Mouse (Mus musculus) neural tube, embryonic 12.5 days (tissue): Measurements from ENCODE around the gene Dgcr6. TPM values are rescaled to one million over a fixed set of nuclear protein-coding genes. Genes with fewer than 3 reads are reported as not detected.

Source experiments
- ATAC-seq: fragments of 200-750 bp; cut with Nextera tagmentation; 2 replicates; pipeline ENCODE4 v1.8.0; 2017; ENCODE audit warnings: low read depth, mild to moderate bottlenecking, moderate TSS enrichment, moderate library complexity; ENCODE audit not compliant: low FRiP score
- H3K27ac ChIP-seq: fragments of 300-500 bp; sonication (generic); 2 replicates; pipeline ENCODE4 v1.5.1; 2016
- H3K27me3 ChIP-seq: fragments of 300-500 bp; sonication (generic); replicated peaks from 2 replicates; pipeline ENCODE4 v1.6.1; 2016; ENCODE audit warnings: mild to moderate bottlenecking
- H3K36me3 ChIP-seq: fragments of 300-500 bp; sonication (generic); 2 replicates; pipeline ENCODE4 v1.6.1; 2016; ENCODE audit warnings: mild to moderate bottlenecking
- H3K4me1 ChIP-seq: fragments of 300-500 bp; sonication (generic); 2 replicates; pipeline ENCODE4 v1.6.1; 2016
- H3K4me2 ChIP-seq: fragments of 300-500 bp; sonication (generic); replicated peaks from 2 replicates; pipeline ENCODE4 v1.6.1; 2016; ENCODE audit warnings: mild to moderate bottlenecking
- H3K4me3 ChIP-seq: fragments of 300-500 bp; sonication (generic); 2 replicates; pipeline ENCODE4 v1.5.1; 2016
- H3K9ac ChIP-seq: fragments of 300-500 bp; sonication (generic); 2 replicates; pipeline ENCODE4 v1.6.1; 2016; ENCODE audit warnings: mild to moderate bottlenecking
- H3K9me3 ChIP-seq: fragments of 300-500 bp; sonication (generic); 2 replicates; pipeline ENCODE4 v1.6.1; 2016; ENCODE audit warnings: mild to moderate bottlenecking
- WGBS: fragments of 180-500 bp; shearing (Covaris S2); methylation state at CpG from one replicate; pipeline ENCODE4 v1.1.7; 2016; 5-methylcytosine and 5-hydroxymethylcytosine counted together
- polyA plus RNA-seq: library from polyadenylated mRNA; unstranded; fragments of >200 nt; fragmentation: Nextera tagmentation; extraction: Ambion mirVana; gene quantifications from 2 replicates; pipeline ENCODE4 v1.2.1, GENCODE M21; 2016

The Dgcr6 gene
- polyA plus RNA-seq, 1 experiment from 2014 or later, result 162 TPM

DNA sequence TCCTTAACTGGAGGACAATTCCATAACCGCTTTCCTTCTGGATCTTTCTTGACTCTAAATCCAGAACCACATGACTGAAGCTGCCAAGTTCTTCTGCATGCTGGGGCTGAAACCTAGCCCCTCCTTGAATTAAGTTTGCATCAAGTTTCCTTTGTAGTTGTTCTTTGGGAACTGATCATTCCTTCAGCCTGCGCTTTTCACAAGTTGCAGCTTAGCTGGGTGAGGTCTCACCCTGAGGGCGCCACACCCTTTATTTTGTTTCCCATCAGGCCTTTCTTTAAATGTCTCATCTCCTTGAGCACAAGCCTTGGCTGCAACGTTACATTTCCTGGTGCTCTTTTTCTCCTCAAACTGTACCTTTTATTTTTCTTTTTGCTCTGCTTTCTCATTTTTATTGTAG, 50.2 kb downstream of the Dgcr6 start:
- no peak overlapping the region for H3K9ac ChIP-seq
- no peaks in the 10 kb centered on the region for H3K36me3 ChIP-seq
- no peak overlapping the region for H3K27ac ChIP-seq
- WGBS, result 76% methylated on average over 4 of the region's 4 CpGs
- no peak for ATAC-seq
- no peaks in the 10 kb centered on the region for H3K9me3 ChIP-seq
- H3K4me1 ChIP-seq, result no peaks in the 10 kb centered on the region
- no peak overlapping the region for H3K4me2 ChIP-seq
- no peak overlapping the region for H3K4me3 ChIP-seq
- H3K27me3 ChIP-seq, result no peaks in the 10 kb centered on the region

DNA sequence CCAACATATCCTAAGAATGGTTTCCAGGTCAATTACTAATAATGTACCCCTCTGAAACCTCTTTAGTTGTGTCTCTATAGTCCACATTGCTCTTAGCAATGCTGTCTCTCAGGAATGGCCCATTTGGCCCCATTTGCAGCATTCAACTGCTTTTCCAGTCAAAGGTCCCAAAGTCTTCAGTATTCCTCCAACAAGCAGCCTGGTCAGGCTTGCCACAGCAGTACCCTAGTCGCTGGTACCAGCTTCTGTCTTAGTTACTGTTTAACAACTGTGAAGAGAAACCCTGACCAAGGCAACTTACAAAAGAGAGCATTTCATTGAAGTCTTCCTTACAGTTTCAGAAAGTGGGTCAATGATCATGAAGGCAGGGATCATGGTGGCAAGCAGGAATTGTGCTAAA, 50.7 kb downstream of the Dgcr6 start:
- H3K9me3 ChIP-seq, result no peaks in the 10 kb centered on the region
- no peak overlapping the region for H3K4me3 ChIP-seq
- no peak overlapping the region for H3K9ac ChIP-seq
- ATAC-seq, result no peak
- H3K27me3 ChIP-seq, result no peaks in the 10 kb centered on the region
- 74% methylated on average over 1 of the region's 1 CpGs for WGBS
- no peaks in the 10 kb centered on the region for H3K36me3 ChIP-seq
- no peaks in the 10 kb centered on the region for H3K4me1 ChIP-seq
- H3K4me2 ChIP-seq, result no peak overlapping the region
- H3K27ac ChIP-seq, result no peak overlapping the region

DNA sequence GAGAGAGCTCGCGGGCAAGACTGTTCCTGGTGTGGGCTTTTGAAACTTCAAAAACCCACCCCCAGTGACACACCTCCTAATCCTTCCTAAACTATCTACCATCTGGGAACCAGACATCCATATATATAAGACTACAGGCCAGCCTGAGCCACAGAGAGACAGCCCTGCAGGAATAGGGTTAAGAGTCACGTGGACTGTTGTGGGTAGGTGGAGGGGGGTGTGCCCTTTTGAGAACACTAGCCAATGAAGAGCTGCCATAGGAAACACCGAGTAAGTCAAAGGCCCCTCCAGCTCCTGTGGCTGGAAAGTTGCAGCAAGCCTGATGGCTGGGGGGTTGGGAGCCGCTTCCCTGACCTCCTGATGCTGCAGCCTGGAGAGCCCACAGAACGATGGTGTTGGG, 51.1 kb downstream of the Dgcr6 start:
- Histone ChIP-seq H3K27me3 (no peaks in the 10 kb centered on the region), H3K9me3 (no peaks in the 10 kb centered on the region), H3K4me3 (no peak overlapping the region), H3K4me1 (no peaks in the 10 kb centered on the region), H3K36me3 (no peaks in the 10 kb centered on the region), H3K9ac (no peak overlapping the region), H3K4me2 (no peak overlapping the region), H3K27ac (no peak overlapping the region)
- 44% methylated on average over 6 of the region's 6 CpGs for WGBS
- ATAC-seq, result no peak

DNA sequence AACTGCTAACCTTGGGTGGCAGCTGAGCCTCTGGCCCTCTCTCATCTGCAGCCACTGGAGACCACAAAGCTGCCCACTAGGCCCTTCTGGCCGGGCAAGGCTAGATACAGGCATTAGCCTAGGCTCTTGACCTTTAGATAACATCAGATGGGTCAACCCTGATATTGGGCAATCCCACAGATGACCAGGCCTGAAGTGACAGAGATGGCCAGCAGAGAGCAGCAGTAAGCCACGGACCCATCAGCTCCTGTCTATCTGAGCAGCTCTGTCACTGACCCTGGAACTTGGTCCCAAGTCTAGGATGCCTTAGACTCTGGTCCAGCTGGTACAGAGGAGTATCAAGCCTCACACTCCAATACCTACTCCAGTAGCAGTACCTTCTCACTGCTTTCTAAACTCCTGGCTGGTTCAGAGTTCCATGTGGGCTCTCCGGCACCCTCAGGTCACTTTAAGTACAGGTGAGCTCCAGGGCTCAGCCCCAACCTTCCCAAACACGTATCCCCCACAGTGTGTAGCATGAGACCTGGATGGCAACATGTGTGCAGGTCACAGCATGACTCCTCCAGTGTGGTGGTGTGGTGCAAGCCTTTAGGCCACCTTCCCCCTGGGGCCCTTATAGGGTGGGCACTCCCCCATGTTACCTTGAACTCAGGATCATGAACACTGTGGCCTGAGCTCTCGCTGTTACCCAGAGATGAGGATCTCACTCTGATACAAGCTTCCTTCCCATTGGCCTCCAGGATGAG, 55.7 kb downstream of the Dgcr6 start:
- Histone ChIP-seq H3K4me3 (no peak overlapping the region), H3K4me2 (no peak overlapping the region), H3K36me3 (no peaks in the 10 kb centered on the region), H3K27me3 (0 out of 2 replicates have a peak, but pooled peaks cover 4% of the 10 kb centered on the region), H3K27ac (no peak overlapping the region), H3K9ac (no peak overlapping the region), H3K4me1 (no peaks in the 10 kb centered on the region), H3K9me3 (no peaks in the 10 kb centered on the region)
- WGBS, result 55% methylated on average over 5 of the region's 5 CpGs
- ATAC-seq, result peak; percentile 87

DNA sequence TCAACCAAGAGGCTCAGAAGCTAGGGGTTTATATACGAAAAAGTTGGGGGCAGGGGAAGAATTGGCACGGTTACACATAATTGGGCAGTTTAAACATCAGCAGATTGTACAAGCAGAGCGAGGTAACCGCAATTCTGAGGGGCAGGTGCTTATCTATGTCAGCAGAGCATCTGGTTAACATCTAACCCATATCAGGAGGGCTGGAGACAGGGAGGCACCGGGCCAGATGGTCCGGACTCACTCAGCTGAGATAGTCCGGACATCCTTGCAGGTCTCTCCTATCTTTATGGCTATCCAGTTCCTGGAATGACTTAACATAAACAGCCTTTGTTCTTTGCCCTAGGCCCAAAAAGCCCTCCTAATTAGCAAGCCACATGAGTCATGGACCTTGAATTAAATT, 58.4 kb downstream of the Dgcr6 start:
- H3K4me1 ChIP-seq, result no peaks in the 10 kb centered on the region
- H3K27ac ChIP-seq, result no peak overlapping the region
- H3K4me2 ChIP-seq, result no peak overlapping the region
- H3K4me3 ChIP-seq, result no peak overlapping the region
- WGBS, result 89% methylated on average over 7 of the region's 7 CpGs
- H3K9ac ChIP-seq, result no peak overlapping the region
- H3K9me3 ChIP-seq, result no peaks in the 10 kb centered on the region
- H3K36me3 ChIP-seq, result no peaks in the 10 kb centered on the region
- H3K27me3 ChIP-seq, result 0 out of 2 replicates have a peak, but pooled peaks cover 4% of the 10 kb centered on the region
- no peak for ATAC-seq

DNA sequence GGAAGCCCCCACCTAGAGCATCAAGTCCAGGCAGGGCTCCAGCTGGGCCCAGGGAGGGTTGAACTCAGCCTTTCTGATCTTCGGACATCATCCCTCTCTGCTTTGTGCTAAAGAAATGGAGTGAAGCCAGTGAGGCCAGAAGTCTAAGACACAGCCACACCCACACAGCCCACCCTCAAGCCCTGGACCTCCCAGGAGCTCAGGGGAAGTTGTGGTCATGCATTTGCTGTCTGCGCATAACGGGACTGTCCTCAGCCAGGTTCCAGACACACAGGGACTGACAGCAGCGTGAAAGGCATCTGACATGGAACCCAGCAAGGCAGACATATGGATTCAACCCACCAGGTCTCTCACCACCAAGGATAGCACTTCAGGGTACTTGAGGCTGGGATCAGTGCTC, 63.8 kb downstream of the Dgcr6 start:
- WGBS, result 81% methylated on average over 4 of the region's 4 CpGs
- no peak overlapping the region for H3K4me3 ChIP-seq

DNA sequence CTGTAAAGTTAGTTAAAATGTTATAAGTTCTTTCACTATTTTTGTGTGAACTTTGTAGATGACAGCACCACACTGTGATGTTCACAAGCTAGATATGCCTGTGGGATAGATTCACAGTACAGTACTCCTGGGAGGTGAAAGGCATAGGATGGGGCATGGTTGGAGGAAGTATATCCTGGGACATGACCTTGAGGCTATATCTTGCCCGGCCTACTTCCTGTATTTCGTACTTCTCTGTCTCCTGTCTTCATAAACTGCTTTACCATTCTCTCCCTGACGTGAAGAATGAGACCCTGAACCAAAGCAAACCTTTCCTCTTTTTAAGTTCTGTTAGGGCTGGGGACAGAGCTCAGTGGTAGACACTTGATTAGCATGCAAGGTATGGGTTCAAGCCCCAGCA, 65.6 kb downstream of the Dgcr6 start:
- no peak overlapping the region for H3K27ac ChIP-seq
- H3K4me1 ChIP-seq, result peaks cover 6% of the 10 kb centered on the region; the same call in 1 of the 2 replicates
- no peak for ATAC-seq
- H3K9ac ChIP-seq, result no peak overlapping the region
- no peaks in the 10 kb centered on the region for H3K9me3 ChIP-seq
- no peaks in the 10 kb centered on the region for H3K27me3 ChIP-seq
- no peak overlapping the region for H3K4me2 ChIP-seq
- no peak overlapping the region for H3K4me3 ChIP-seq
- 84% methylated on average over 3 of the region's 3 CpGs for WGBS
- no peaks in the 10 kb centered on the region for H3K36me3 ChIP-seq

More for the DNA sequence above, 63.8 kb downstream of the Dgcr6 start:
- H3K36me3 ChIP-seq, result no peaks in the 10 kb centered on the region
- peaks cover 6% of the 10 kb centered on the region; the same call in 1 of the 2 replicates for H3K4me1 ChIP-seq
- 0 out of 2 replicates have a peak, but pooled peaks cover 4% of the 10 kb centered on the region for H3K27me3 ChIP-seq
- no peak overlapping the region for H3K9ac ChIP-seq
- ATAC-seq, result no peak
- no peak overlapping the region for H3K27ac ChIP-seq
- H3K9me3 ChIP-seq, result no peaks in the 10 kb centered on the region
- no peak overlapping the region for H3K4me2 ChIP-seq

DNA sequence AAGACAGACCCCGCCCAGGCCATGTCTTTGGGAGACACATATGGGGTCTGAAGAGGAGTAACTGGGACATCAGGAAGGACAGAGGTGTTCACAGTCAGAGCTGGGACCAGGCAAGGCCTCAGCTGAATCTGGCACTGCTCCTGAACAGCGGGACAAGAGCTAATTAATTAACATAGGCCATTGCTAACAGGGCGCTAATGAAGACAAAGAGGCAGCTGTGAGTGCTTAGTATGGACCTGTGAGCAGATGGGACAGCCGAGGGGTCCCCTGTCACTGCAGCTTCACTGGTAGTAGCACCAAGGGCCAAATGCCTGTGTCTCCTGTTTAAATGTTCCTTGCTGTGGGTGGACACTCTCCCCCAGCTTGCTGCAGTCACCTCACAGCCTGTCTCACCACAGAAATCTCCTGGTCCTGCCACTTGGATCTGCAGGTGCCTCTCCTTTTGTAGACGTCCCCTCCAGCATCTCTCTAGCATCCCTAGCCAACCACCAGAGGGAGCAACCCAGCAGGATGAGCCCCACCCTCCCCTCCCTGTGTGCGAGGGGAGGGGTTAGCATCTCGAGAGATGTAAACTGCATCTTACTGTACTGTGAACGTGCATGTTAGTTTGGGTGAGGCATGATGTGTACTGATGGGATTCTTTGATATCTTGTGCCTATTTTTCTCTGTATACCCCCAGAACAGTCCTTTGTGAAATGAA, 66.5 kb downstream of the Dgcr6 start:
- H3K9ac ChIP-seq, result no peak overlapping the region
- no peaks in the 10 kb centered on the region for H3K9me3 ChIP-seq
- no peaks in the 10 kb centered on the region for H3K27me3 ChIP-seq
- peaks cover 6% of the 10 kb centered on the region; the same call in 1 of the 2 replicates for H3K4me1 ChIP-seq
- no peak overlapping the region for H3K4me2 ChIP-seq
- peak; percentile 82 for ATAC-seq
- H3K36me3 ChIP-seq, result no peaks in the 10 kb centered on the region
- H3K27ac ChIP-seq, result no peak overlapping the region
- WGBS, result 20% methylated on average over 8 of the region's 8 CpGs
- H3K4me3 ChIP-seq, result no peak overlapping the region

Other genes with a start within 250 kb of the Dgcr6 start
- 1.1 and 1.6 TPM in 2 replicates for gene B830017H08Rik, start 219.7 kb upstream of the Dgcr6 start, polyA plus RNA-seq
- gene Car15, start 214.5 kb upstream of the Dgcr6 start, polyA plus RNA-seq, result 3.7 and 4.7 TPM in 2 replicates
- gene Gm20518, start 161.2 kb upstream of the Dgcr6 start, polyA plus RNA-seq, result 0.43 and 0.63 TPM in 2 replicates
- gene Tssk1, start 158.6 kb upstream of the Dgcr6 start, polyA plus RNA-seq, result 0.10 TPM in 2 replicates
- gene Dgcr2, start 154.3 kb upstream of the Dgcr6 start, polyA plus RNA-seq, result 96.7 and 101 TPM in 2 replicates
- gene Tssk2, start 154.2 kb upstream of the Dgcr6 start, polyA plus RNA-seq, result not detected in 2 replicates
- 52.1 and 54.6 TPM in 2 replicates for gene Ess2, start 141.5 kb upstream of the Dgcr6 start, polyA plus RNA-seq
- not detected in 2 replicates for gene Gsc2, start 137.8 kb upstream of the Dgcr6 start, polyA plus RNA-seq
- gene Slc25a1, start 124.6 kb upstream of the Dgcr6 start, polyA plus RNA-seq, result 156 and 162 TPM in 2 replicates
- not detected in 2 replicates for gene Vpreb2, start 72.4 kb upstream of the Dgcr6 start, polyA plus RNA-seq
- 6.3 and 7.1 TPM in 2 replicates for gene Prodh, start 37.3 kb downstream of the Dgcr6 start, polyA plus RNA-seq
- 15.6 and 16.5 TPM in 2 replicates for gene Rtn4r, start 74.8 kb downstream of the Dgcr6 start, polyA plus RNA-seq
- not detected in 2 replicates for gene Ccdc188, start 165.0 kb downstream of the Dgcr6 start, polyA plus RNA-seq
- gene Zdhhc8, start 182.3 kb downstream of the Dgcr6 start, polyA plus RNA-seq, result 16.7 and 17.7 TPM in 2 replicates
- 95.4 and 106 TPM in 2 replicates for gene Trmt2a, start 195.8 kb downstream of the Dgcr6 start, polyA plus RNA-seq
- gene Ranbp1, start 195.9 kb downstream of the Dgcr6 start, polyA plus RNA-seq, result 701 and 706 TPM in 2 replicates
- 2.8 and 4.7 TPM in 2 replicates for gene Gm49776, start 205.5 kb downstream of the Dgcr6 start, polyA plus RNA-seq
- 36.7 and 37.4 TPM in 2 replicates for gene Dgcr8, start 236.4 kb downstream of the Dgcr6 start, polyA plus RNA-seq